Mouse (Mus musculus) urinary bladder, postnatal 36 days (tissue): ENCODE measurements at regions not wholly inside any gene's neighbourhood (a gene's known extent, or its start where the extent isn't known, plus 50 kb on each side); places are given as distances from the start of the nearest gene placed in this dataset.
A peak's percentile ranks its signal among the peaks of the same experiment; 100 is the strongest.

Experiments
- DNase-seq, 2 experiments: peaks; one replicate each; pipeline ENCODE4 v3.0.0; 2022; ENCODE audit warnings: low spot score in 2 of 2, mixed read lengths in 1 of 2

DNA sequence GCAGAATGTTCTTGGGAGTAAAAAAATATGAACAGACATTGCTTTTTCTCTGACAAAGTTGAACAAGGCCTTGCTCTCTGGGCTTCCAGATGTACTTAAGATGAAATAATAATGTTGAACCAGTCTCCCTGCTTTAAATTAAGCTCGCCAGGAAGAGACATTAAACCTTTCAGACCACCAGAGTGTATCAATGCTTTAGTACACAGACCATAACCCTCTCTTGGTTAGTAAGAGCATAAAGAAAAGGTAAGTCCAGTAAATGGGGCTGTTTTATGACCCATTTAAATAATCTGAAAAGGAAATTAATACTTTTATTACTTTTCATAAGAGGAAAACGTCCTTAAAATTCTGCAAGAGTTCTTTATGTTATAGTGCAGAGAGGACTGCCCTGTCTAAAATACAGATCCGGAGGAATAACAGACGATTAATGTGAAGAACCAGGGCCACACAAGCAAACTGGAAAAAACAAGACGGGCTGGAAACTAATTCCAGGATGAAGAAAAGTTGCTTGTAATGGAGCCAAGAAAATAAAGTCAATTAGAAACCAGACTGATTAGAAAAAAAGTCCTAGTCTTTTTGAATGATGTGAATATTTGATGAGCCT is 74.4 kb downstream of the Mettl11b start:
- DNase-seq: no peak

DNA sequence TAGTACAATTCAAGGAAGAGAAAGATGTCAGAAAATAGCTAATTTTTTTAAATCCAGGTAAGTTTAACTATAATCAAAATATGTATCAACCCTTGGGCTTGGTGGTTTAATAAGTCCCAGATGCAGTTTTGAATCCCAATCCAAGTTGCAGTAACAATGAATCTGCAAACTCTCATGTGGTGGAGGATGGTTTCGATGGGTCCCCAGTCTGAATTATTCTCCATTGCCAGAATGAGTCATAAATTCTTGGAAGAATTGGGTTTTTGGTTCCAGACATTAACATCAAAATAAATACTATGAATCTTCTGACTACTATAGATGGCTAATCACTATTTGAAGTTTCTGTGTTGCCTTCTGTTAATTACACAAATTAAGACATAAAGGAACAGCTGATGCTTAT is 82.9 kb downstream of the Mettl11b start:
- DNase-seq: no peak

DNA sequence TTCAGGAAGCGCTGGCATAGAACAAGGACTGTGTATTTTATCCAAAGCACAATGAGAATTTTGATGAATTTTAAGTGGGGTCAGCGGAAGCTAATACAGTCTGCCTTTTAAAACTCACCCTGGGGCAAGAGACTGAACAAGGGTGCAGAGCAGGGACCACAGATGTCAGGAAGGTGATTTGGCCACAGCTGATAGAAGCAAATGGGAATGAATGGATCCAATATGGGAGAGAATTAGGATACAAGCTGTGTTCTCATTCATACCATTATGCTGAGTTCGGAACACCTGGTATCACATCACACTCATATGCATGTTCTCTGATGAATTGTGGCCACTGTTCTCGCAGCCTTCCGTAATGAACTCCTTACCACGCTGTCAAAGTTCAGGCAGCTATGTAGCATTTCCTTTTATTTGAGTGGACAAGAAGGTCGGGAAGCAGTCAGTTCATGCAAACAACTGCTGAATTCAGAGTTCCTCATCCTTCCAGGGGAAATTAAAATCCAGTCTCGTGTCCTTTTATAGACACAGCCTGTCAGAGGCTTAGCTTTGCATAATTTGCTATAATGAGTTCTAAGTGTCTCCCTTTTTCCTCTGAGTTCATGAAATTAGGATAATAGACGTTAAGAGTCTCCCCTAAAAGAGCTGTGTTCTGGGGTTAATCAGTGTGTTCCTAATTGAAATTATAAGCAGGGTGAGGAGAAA is 84.4 kb downstream of the Mettl11b start:
- no peak for DNase-seq

DNA sequence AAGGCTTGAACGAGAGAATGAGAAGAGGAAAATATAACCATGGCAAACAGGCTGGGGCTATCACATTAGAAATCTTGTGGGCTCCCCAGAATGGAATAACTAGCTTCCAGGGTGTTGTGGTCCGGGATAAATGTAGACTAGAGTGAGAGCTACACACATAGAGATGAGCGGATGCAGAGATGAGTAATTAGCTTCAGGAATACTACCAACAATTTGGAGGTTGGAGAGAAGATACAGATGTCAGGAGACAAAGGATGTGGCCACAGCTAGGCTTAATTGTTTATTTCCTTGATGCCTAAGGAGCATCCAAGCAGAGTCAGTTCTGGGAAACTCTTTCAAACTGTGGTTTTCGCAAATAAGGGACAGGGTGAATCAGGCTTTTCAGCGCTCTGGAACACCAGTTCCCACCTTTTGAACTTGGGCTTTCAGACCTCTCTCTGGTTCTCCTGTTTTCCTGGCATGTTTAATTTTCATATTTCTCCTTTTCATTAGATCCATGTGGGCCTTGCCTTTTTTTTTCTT is 94.7 kb downstream of the Mettl11b start:
- DNase-seq: no peak

GRCm38 (mm10) chr1:163624887-163625286 is 100.1 kb downstream of the Mettl11b start:
- DNase-seq: no peak

DNA sequence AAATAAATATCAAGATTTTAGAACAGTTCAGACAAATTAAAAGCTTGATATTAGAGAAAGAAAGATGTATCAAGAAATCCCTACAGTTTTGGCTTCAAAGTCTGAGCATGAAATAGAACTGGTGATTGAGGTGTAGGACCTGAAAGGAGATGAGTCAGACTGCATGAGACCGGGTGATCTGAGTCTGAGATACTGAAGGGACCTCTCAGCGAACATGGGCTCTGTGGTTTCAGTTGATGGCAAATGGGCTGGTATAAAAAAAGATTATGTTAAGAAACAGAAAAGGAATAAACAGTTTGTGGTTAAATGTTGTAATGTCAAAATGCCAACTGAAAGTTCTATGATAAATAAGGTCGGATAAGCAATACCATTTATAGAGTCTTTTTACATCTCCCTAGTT is 103.7 kb downstream of the Mettl11b start:
- DNase-seq: no peak

GRCm38 (mm10) chr1:163619831-163620230 is 105.2 kb downstream of the Mettl11b start:
- DNase-seq: no peak

- no peak for DNase-seq
Measured at GRCm38 (mm10) chr1:163618132-163618531, 106.9 kb downstream of the Mettl11b start.

DNA sequence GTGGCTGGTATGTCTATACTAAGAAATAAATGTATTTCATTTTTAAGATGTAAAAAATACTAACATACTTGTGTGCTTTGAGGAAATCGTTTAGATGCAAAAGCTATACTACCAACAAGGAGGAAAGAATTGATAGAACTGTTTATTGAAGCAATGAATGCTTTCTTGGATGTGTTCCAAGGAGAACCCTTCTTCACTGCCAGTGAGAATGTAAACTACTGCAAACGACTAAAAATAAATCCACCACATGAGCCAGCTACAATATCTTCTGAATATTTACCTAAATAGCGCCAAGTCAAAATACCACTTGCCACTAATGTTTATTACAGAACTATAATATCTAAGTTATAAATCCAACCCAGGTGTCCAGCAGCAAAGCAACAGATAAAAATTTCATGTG is 108.4 kb downstream of the Mettl11b start:
- DNase-seq: no peak

DNA sequence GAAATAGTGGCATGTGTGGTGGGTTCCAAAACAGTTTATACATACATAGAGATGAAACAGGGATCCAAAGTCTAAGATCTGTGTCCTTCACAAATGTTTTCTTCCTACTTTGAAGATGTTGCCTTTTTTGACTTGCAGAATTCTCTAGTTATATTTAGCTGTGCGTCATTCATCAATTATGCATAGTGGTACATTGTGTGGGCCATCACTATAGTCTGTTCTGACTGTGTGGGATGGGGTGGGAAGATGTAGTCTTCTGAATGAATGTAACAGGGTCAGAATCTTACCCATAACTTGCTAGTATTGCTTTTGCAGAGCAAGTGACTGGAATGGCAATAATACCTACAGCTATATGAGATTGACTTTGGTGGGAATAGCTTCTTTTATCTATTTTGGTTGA is 116.6 kb downstream of the Mettl11b start:
- no peak for DNase-seq

DNA sequence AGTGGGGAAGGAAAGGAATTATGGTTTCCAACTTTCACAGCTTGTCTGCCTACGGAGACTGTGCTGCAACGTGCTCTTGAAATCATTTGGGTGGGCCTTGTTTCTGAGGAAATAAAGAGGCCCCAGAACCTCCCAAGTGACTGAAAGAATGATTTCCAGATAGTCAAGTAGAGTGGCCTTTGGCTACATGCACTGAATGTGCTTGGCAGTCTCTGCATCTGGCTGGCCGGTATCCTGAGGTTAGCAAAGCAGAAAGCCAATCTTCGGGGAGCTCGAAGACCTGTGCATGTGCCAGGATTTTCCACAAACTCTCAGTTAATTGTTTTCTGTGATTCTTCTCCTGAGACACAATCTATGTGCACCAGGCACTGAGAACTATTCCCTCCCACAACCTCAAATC is 117.3 kb downstream of the Mettl11b start:
- DNase-seq: peak in 1 of 2 experiments; percentile 42

- DNase-seq: no peak
Measured at GRCm38 (mm10) chr1:163599926-163600890, 124.8 kb downstream of the Mettl11b start.

- no peak for DNase-seq
Measured at GRCm38 (mm10) chr1:163576411-163576810, 148.6 kb downstream of the Mettl11b start.

DNA sequence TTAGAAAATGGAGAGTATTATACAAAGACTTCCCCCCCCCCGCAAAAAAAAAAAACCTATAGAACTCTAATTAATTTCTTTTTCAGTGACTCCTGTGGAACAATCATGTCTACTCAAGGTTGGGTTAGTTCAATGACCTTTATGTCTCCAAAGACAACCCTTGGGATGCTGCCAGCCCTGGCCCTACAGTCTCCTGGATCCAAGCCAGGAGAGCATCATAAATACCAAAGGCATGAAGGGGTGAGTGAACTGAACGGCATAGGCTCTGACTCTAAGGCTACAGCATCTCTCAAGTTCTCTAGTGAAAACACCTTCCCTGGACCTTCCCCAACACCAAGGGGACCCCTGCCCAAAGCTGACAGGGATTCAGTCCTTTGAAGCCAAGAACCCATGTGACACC is 149.4 kb downstream of the Mettl11b start:
- no peak for DNase-seq

DNA sequence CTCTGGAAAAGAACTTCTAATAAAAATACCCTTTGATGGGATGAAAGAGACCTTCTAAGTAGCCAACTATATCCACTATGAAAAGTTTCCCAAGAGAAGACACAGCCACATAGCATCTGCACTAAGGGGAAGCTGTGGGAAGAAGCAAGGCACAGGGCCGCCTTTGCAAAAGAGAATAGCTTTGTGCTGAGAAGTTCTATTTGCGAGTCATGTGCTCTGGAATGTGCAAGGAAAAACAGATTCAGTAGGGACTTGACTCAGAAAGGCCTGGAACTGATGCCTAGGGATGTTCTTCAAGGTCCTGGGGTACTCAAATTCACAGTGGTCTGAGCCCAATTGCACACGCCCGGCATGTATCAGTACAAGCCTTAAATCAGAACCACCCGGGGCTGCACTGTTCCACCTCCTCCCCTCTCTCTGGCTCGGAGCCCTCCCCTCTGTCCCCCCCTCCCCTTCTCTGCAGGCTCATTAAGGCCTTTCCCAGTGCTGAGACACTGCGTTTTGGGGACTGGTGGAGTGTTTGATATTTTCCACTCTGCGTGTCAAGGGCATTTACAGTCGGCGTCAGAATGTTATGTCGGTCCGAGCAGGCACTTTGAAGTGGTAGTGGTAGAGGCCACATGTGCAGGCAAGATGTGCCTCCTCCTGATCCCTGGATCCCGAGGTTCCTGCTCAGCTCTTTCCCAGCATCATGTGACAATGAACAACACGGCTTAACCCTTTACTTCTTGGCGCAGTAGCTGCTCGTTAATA is 150.4 kb downstream of the Mettl11b start:
- DNase-seq: no peak

DNA sequence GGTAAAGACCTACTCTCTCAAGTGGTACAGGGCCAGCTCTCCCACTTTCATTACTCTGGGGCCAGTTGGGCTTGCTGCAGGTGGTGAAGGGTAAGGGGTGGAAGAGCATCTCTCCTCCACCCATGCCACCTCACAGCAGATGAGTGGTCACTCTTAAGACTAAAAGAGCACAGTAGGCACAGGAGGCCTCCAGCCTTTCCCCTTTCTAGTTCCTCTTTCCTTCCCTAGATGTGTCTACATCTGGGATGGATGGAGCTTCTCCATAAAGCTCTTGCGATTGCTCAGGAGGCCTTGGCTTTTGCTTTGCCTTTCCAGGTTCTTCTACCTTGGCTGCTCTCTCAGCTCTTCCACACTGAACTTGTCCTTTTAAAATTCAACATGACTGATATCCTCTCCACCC is 151.5 kb downstream of the Mettl11b start:
- DNase-seq: no peak

DNA sequence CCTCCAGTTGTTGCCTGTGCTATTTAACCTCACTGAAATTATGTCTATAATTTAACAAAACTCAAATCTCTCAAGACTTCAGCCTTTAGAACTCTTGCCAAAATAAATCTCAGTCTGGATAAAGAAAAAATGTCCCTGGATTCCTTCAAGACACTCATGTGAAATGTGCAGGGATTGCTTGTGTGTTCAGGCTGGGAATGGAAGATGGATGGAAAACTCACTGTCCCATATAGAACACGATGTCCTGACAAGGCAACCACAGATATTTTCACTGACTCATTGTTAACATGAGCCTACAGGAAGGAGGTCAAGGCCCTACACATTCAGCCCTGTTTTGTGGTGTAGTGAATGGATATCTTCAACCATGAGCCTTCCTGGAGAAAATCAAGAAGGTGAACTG is 160.3 kb upstream of the Gorab start:
- DNase-seq: no peak

- DNase-seq: no peak
Measured at GRCm38 (mm10) chr1:163563064-163563463, 159.6 kb upstream of the Gorab start.

DNA sequence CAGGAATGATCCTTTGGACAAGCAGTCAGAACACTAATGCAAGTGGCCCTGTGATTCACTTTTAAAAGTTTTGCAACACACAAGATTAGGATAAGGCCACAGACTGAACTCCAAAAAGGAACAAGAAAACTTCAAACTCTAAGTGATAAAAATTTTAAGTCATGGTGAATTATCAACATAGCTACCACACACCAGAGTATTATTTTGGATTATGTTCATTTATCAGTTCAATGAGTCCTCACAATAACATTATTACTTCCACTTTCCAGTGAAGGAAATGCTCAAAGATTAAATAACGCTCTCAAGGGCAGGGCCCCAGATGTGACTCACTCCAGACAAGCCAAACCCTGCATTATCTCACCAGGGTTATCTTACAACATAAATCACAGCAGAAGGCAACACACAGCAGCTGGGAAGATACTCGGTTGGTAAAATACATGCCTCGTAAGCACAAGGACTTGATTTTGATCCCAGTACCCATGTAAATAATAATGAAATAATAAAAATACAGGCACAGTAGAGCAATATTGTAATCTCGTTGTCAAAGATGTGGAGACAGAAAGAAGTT is 158.8 kb upstream of the Gorab start:
- peak; percentile 27 to 36 for DNase-seq

DNA sequence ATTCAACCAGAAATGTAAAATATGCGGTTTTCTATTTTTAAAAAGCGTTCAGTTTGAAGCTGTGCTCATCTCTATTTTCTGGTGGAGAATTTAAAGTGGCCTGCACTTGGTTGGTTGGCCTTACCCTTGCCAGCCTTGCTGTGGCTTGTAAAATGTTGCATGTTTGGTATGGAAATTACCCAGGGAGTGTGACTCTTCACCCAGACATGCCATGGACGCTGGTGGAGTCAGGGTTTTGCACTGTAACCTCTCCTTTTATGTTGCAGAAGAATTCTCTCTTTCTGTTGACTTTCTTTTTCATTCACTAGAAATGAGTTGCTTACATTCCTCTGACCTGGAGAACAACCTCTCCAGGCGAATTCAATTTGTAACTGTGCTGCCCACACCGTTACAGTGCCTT is 157.5 kb upstream of the Gorab start:
- no peak for DNase-seq

- DNase-seq: no peak
Measured at GRCm38 (mm10) chr1:163560276-163560943, 156.9 kb upstream of the Gorab start.
